Mouse (Mus musculus) urinary bladder, adult 18-20 months (tissue): ENCODE results near the gene Trem1.

Experiments
- DNase-seq, 2 experiments: peaks; one replicate each; pipeline ENCODE4 v3.0.0; 2022; ENCODE audit warnings: low spot score in 2 of 2, mixed read lengths in 2 of 2

Gene Trem1

GRCm38 (mm10) chr17:48232518-48232917 lies at the start of gene Trem1:
Gene Trem1 (plus strand): TSS chr17:48232768.
- no peak for DNase-seq

GRCm38 (mm10) chr17:48185252-48185651 lies 47.3 kb upstream of the Trem1 start:
- DNase-seq = no peak

GRCm38 (mm10) chr17:48192366-48192765 lies 40.2 kb upstream of the Trem1 start:
- DNase-seq = no peak

GRCm38 (mm10) chr17:48203086-48203485 lies 29.5 kb upstream of the Trem1 start:
- no peak for DNase-seq

GRCm38 (mm10) chr17:48212596-48212995 lies 20.0 kb upstream of the Trem1 start:
- no peak for DNase-seq

GRCm38 (mm10) chr17:48213511-48213910 lies 19.1 kb upstream of the Trem1 start:
- no peak for DNase-seq

GRCm38 (mm10) chr17:48215429-48215828 lies 17.1 kb upstream of the Trem1 start:
- no peak for DNase-seq

- no peak for DNase-seq
These were observed 1.9 kb upstream of the Trem1 start for GRCm38 (mm10) chr17:48230680-48231079.

GRCm38 (mm10) chr17:48233789-48234188 lies 1.2 kb downstream of the Trem1 start:
- DNase-seq = no peak

GRCm38 (mm10) chr17:48234550-48234949 lies 2.0 kb downstream of the Trem1 start:
- no peak for DNase-seq

- DNase-seq = no peak
These were observed 3.3 kb downstream of the Trem1 start for GRCm38 (mm10) chr17:48235773-48236370.

GRCm38 (mm10) chr17:48237621-48238020 lies 5.1 kb downstream of the Trem1 start:
- no peak for DNase-seq

GRCm38 (mm10) chr17:48247221-48247928 lies 14.8 kb downstream of the Trem1 start, which contains the start of gene Trem3:
Gene Trem3 (plus strand): TSS chr17:48247777.
- no peak for DNase-seq

- no peak for DNase-seq
These were observed 16.5 kb downstream of the Trem1 start for GRCm38 (mm10) chr17:48249039-48249438.

- DNase-seq = no peak
These were observed 16.9 kb downstream of the Trem1 start for GRCm38 (mm10) chr17:48249501-48249900.

GRCm38 (mm10) chr17:48250631-48251030 lies 18.1 kb downstream of the Trem1 start:
- DNase-seq = no peak

- DNase-seq = no peak
These were observed 24.0 kb downstream of the Trem1 start for GRCm38 (mm10) chr17:48256575-48256974.

GRCm38 (mm10) chr17:48261868-48262267 lies 29.3 kb downstream of the Trem1 start:
- DNase-seq = no peak

- DNase-seq = no peak
These were observed 31.3 kb downstream of the Trem1 start, which contains the start of gene Treml4 for GRCm38 (mm10) chr17:48263741-48264362. Gene Treml4 (plus strand): TSS chr17:48264295.

- DNase-seq = no peak
These were observed 32.1 kb downstream of the Trem1 start for GRCm38 (mm10) chr17:48264662-48265061.

- DNase-seq = no peak
These were observed 33.6 kb downstream of the Trem1 start for GRCm38 (mm10) chr17:48266138-48266537.

- DNase-seq = no peak
These were observed 34.2 kb downstream of the Trem1 start for GRCm38 (mm10) chr17:48266610-48267304.
